Mouse (Mus musculus): ENCODE data around the gene Afap1.

Gene Afap1

GRCm38 (mm10) chr5:35935939-35936338 is 42.8 kb downstream of the Afap1 start:
- DNase-seq: no peak

- DNase-seq: no peak
Measured at GRCm38 (mm10) chr5:35938249-35939223, 45.4 kb downstream of the Afap1 start.

GRCm38 (mm10) chr5:35939958-35940357 is 46.8 kb downstream of the Afap1 start:
- no peak for DNase-seq

GRCm38 (mm10) chr5:35943541-35943940 is 50.4 kb downstream of the Afap1 start:
- peak; percentile 36 for DNase-seq

DNA sequence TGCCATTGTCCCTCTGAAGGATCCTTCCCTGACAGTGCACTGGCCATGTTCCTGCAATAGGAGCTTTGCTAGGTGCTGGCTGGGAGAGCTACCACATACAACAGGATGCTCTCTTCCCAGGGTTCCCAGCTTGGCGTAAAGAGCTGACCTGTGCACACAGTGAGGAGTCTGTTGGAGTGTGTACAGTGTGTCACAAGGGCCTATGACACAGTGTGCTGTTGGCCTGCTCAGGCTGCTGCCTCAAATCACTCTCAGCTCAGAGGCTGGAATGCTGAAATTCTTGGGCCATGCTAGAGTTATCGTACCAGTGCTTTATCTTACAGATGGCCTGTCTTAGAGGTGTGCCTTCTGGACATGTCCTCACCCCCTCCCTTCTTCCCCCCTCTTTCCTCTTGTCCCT is 53.7 kb downstream of the Afap1 start:
- DNase-seq: no peak

GRCm38 (mm10) chr5:35947427-35947826 is 54.3 kb downstream of the Afap1 start:
- DNase-seq: no peak

GRCm38 (mm10) chr5:35948225-35948975 is 55.3 kb downstream of the Afap1 start:
- peak; percentile 28 for DNase-seq

DNA sequence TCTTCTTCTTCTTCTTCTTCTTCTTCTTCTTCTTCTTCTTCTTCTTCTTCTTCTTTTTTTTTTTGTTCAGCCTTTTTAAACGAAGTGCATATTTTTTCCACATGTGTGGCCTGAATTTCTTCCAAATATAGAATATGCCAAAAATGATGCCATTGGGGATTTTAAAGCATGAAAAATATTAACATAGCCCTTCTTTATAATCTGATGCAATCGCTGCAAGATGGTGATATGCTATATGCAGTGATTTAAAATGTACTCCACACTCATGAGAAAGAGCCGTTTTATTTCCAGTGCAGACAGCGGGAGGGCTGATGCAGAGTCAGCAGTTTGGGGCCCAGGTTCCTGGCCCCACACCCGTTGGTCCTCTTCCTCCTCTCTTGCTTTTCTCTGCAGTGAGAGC is 55.9 kb downstream of the Afap1 start:
- no peak for DNase-seq

DNA sequence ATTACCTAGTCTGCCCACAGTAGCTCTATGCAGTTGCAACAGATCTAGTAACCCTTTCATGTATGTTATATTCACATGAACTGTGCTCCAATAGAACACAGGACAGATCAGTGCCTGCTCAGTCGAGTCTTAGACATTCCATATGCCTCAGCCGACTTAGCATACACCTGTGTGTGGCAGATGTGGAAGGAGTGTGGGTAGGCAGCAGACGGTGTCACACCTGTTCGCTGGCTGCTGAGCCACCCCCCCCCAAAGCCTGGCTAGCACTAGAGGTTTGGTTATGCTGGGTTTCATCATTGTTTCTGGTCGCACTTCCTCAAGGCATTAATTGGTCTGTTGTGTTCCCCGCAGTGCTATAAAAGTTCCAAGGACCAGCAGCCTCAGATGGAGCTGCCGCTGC is 57.4 kb downstream of the Afap1 start:
- no peak for DNase-seq

DNA sequence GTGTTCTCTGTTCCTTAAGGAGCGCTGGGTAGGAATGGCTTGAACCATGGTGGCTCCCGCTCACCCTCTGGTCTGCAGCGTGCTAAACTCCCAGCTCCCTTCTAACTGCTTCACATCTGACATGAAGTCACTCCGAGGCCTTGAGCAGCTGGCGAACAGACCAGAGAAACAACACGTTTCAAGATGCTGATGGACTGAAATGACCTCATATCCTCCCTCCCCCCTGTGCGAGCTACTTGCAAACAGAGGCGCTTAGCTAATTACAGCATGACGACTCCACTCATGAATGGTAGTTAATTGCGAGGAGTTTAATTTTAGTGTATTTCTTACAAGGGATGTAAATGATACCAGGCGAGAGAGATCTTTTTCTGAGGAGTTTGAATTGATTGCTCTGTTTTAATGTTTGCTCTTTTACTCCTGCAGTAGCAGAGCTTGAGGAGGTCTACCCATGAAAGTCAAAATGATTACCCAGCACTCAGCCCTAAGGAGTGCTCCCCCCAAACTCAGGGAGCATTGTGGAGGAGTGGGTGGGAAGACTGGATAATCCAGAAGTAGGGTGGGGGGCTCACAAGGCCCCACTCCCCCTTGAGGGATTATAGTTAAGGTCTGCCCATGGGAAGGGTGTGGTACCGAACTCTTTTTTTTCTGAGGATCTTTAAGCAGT is 61.1 kb downstream of the Afap1 start:
- no peak for DNase-seq

- no peak for DNase-seq
Measured at GRCm38 (mm10) chr5:35956268-35956667, 63.1 kb downstream of the Afap1 start.

- DNase-seq: no peak
Measured at GRCm38 (mm10) chr5:35958681-35959080, 65.6 kb downstream of the Afap1 start.

GRCm38 (mm10) chr5:35960168-35960567 is 67.0 kb downstream of the Afap1 start:
- DNase-seq: no peak

- DNase-seq: no peak
Measured at GRCm38 (mm10) chr5:35961271-35961670, 68.2 kb downstream of the Afap1 start.

DNA sequence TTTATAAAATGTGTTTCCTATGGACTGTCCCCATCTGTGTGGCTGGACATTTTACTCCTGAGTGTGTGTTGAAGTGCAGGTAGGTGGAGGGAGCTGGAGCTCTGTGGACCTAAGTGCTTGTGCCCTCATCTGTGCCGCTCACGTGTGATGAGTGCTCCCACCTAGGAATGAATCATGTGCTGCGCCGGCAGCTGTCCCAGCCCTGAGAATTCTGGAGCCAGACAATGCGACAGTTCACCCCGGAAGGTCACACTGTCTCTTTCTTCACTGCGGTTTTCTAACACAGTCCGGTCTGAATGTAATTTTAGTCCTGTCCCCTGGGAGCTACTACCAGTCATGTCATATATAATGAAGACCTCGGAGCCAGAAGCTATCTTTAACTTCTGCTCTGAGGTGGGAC is 70.5 kb downstream of the Afap1 start:
- DNase-seq: no peak

DNA sequence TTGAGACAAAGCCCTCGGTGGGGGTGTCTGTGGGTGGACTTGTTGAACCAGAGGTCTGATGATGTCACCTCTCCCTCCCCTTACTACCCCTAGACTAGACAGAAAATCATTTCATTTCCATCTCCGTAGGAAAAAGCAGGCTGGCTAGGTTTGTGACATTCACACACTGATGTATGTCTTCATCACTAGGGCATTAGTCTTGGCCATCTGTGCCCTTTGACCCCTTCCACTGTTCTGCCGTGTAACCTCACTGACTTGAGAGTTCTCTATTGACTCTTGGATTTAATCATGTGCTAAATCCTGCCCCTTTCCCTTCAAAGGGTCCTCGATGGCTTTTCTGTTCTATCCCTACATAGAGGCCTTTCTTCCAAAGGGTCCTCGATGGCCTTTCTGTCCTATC is 71.9 kb downstream of the Afap1 start:
- no peak for DNase-seq

GRCm38 (mm10) chr5:35969857-35970256 is 76.7 kb downstream of the Afap1 start:
- DNase-seq: no peak

DNA sequence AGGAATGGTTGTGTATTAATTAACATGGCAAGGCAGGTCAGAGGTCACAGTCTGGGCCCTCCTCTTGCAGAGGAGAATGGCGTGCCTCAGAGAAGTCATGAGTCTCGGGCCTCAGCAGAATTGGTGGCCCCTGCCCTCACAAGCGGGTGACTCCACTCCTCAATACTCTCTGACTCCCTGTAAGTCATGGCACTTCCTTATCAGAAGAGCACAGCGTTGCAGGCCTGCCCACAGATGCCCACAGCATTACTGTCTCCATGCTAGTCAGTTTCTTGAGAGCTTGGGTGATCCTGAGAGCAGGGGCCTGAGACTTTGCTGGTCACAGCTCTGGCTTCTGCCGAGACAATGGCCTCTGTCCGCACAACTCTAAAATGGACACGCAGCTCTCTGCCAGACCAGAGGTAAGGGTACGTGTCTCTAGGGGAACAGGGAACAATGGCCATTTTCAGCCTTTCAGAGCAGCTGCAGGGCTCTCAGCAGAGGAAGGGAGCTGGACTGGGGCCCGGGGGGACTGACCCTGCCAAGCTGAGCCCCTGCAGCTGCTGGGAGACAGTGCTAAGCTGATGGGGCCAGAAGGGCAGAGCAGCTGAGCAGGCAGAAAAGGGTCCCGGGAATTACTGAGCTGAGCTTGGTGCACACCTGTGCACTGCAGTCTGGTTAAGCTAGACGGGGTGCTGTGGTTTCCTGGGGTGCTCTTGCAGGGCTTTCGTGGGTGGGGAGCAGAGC is 77.4 kb downstream of the Afap1 start:
- peak; percentile 19 for DNase-seq

DNA sequence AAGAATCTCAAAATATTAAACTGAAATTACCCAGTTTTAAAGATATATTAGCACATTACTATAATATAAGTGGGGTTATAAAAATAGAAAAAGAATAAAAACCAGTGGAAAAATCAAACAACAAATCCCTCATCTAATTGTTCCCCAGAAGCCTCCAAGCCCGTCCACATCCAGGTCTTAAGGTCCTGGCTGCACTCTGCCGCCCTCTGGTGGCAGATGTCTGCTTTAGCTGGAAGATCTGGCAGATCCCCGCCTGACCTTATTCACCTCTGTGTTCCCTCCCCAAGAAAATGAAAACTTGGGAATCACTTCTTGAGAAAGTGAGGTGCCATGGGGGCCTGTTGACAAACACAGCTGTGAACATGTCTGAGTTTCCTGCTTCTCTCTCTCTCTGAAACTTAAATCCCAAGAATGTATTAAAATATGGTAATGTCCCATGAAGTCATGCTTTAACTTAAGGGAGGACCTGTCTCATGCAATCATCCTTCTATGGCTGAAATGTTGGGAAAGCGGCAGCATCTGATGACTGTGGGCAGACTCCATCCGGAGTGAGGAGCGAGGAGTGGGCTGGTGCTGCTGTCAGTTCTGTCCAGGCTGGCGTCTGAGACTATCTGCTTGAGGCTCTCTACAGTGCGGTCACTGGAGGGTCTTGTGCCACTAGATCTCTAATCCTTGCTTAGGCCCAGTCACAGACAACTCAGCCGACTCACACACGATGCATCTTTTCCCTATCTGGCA is 78.9 kb downstream of the Afap1 start:
- DNase-seq: peak; percentile 37

DNA sequence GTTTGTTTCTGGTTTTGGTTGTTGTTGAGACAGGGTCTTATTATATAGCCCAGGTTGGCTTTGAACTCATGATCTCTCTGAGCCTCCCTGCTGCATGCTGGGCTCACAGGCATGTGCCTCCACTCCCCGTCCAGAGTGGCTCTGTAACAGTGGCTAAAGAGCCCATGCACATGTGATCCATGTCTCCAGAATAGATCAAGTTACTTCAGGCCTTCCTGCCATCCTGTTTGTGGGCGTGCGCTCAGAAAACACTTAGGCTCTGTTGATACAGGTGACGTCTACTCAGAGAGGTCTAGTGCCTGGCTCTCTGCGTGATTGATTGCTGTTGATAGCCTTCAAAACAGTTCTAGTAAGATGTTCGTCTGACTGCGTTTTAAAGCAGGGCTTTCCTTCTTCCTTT is 79.6 kb downstream of the Afap1 start:
- DNase-seq: no peak

GRCm38 (mm10) chr5:35973800-35974199 is 80.7 kb downstream of the Afap1 start:
- DNase-seq: peak; percentile 69

GRCm38 (mm10) chr5:35974265-35974664 is 81.1 kb downstream of the Afap1 start:
- DNase-seq: no peak

Measured in kidney, adult 11 months (tissue).